Mouse (Mus musculus) megakaryocyte progenitor cell, adult 5-6 weeks (primary cell): ENCODE results near the gene Steap3. TPM values are rescaled to one million over a fixed set of nuclear protein-coding genes. Genes with fewer than 3 reads are reported as not detected.

Source experiments
- ATAC-seq: replicated peaks from 2 replicates; pipeline ENCODE4 v1.8.0; 2016; ENCODE audit warnings: mild to moderate bottlenecking, moderate TSS enrichment, inconsistent platforms; ENCODE audit not compliant: poor library complexity
- total RNA-seq, 2 experiments: library from RNA; stranded (forward) in 1 of 2; stranded (reverse) in 1 of 2; fragments of 157-497, 149-512 nt in 1 of 2; fragments of 200-1000 nt in 1 of 2; gene quantifications; 2 replicates each; pipeline versions ENCODE4 v1.2.3 to v1.2.4; 2015 to 2017

Steap3 gene
- total RNA-seq, 2 experiments from 2014 or later: 7.5 to 34.2 TPM

DNA sequence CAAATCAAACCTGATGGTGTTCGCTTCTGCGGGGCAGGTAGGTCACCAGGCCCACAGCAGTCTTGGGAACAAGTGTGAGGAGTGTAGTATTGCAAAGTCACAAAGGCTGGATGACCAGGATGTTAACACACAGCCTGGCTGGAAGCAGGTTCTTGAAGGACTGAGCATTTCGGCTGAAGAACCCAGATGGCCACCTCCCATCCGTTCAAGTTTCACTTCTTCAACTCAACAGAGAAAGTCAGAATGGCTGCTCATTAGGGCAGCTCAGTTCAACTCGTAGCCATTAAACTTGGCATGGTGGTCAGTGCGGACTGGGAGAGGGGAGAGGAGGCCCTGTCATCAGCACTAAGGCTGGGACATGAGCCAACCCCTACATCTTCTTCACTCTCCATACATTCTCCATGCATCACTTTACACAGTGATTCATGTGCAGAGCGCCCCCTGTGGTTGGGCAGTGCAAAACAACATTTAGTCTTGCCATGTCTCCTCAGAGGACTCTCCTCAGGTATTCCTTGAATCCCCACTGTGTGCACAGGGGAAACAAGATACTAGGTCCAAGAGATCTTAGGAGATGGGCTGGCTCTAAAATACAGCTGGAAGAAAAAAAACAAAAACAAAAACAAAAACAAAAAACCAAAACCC, 19.9 kb downstream of the Steap3 start:
- ATAC-seq: no peak

DNA sequence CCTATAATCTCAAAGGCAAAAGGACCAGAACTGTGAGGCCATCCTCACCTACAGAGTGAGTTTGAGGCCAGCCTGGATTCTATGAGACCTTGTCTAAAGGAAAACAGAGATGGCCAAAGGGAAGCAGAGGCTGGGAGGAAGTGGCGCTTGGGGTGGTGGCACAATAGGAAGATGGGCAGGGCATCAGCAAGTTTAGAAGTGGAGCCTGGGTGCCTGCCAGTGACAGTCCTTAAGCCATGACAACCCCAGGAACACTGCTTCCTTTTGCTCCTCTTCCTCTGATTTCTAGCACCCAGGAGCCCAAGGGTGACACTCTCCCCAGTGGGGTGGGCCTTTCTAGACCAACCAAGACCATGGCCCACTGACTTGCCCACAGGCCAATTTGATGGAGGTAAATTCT, 21.3 kb downstream of the Steap3 start:
- 0 out of 2 replicates have a peak, but pooled peaks have one; percentile 35 for ATAC-seq

DNA sequence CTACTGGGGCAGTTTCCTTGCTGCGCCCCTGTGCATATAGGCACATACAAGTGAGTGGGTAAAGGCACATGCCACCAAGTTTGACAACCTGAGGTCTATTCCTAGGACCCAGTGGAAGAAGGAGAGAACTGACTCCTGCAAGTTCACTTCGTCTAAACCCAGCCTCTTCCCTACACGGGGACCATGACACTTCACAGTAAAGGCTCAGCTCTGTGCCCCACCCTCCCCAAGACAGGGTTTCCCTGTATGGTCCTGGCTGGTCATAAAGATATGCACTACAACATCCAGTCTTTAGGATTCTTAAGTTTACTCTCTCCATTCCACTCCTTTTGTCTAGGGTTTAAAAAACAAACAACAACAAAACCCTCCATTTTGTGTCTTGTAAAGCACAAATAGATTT, 21.9 kb downstream of the Steap3 start:
- ATAC-seq: no peak

DNA sequence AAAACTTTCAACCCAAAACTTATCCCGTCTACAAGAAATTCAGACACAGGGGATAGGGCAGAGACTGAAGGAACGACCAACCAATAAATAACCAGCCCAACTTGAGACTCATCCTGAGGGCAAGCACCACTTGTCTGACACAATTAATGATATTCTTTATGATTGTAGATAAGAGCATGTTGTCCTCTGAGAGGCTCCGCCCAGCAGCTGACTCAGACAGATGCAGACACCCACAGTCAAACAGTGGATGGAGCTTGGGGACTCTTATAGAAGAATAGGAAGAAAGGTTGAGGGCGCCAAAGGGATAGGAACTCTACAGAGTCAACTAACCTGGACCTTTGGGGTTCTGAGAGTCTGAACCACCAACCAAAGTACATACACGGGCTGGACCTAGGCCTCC, 22.7 kb downstream of the Steap3 start:
- no peak for ATAC-seq

DNA sequence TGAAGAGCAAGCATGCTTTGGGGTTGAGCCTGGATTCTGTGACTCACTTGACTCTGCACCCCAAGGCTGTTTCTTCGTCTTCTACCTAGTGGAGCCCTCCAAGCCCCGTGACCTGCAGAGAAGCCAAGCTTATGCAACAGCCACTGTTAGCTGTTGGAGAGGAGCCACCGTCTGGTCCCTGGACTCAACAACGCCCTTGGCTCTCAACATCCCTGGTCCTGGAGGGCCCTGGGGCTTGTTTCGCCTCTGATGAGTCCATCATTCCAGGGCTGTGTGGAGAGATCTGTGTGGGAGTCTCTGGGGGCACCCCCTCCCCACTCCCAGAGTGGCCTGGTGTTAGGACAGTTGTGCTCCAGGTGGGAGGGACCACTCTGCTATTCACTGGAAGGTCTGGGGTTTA, 24.3 kb downstream of the Steap3 start:
- no peak for ATAC-seq

DNA sequence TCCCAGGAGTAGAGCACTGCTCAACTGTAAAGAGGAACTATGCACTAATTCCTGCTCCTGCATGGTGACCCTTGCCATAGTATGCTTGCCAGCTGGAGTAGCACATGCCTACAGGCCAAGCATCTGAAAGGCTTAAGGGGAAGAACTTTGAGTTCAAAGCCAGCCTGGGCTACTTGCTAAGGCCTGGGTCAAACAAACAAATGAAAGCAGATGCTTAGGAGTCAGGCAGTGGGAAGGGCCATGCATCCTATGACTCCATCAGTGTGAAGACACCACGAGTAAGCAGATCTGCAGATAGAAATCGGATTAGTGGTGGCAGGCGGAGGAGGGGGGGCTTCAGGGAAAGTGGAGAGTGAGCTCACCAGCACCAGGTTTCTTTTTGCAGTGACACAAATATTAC, 25.2 kb downstream of the Steap3 start:
- ATAC-seq: no peak

DNA sequence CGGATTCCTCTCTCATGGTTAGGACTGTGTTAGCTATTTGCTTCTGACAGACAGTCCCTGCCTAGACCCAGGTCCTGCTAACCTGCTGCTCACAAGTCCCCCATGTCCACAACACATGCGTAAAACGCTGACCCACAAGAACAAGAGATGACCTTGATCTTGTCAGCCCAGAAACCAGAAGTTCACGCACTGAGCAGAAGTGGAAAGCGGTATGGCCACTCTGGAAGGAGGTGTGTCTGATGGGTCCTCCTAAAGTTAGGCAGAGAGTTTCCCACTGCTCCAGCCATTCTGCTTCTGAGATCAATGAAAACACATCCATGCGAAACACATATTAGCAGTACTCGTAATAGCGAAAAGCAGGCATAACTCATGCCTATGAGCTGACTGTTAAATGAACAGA, 25.6 kb downstream of the Steap3 start:
- no peak for ATAC-seq

DNA sequence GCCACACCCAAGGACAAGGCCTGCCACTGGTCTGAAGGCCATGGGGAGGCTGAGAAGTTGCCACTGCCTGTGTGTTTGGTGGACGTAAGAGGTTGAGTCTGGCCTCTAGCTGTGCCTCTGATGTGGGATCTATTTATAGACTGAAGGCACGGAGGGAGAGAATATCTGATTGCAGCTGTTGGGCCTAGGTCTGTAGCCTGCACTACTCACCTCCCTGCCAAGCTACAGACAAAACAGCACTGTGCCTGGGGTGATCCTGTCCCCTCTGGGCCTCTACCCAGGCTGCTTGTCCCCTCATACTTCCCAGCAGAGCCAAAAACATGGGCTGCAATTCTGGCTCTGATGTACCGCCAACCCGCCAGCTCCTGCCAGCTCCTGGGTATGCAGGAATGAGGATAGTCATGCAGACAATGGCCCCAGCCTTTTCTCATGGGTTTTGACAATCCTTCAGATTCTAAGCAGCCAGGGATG, 26.8 kb downstream of the Steap3 start:
- peak; percentile 12; the same call in 1 of the 2 replicates for ATAC-seq

DNA sequence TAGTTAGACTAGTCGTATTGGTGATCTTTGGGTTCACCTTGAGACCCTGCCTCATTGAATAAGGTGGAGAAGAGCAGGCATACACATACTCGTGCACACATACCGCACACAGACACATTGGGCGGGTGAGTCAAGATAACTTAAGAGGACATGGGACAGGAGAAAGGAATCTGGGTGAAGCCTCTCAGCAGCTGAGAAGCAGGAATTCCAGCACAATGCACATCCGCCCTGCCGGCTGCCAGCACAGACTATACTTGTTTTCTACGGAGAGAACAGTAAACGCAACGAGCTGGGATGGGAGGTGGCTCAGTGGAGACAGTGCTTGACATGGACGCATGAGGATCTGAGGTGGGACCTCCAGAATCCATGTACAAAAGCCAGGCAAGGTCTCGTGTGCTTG, 27.9 kb downstream of the Steap3 start:
- no peak for ATAC-seq

DNA sequence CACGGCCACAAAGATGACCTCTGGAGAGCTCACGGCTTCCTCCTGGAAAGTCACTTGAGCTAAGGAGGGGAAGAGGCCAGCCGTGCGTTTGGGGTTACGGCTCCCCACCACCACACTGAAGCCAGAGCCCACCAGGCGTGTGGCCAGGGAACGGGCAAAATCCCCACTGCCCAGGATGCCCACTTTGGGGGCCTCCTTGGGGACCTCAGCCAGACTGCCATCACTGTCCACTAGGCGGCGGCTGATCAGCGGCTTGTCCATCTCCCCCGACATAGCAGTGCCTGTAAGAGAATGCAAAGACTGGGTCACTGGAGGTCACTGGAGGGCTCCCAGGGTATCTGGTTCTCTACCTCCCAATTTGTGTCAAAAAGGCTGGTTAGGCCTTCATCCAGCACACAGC, 28.5 kb downstream of the Steap3 start:
- no peak for ATAC-seq

DNA sequence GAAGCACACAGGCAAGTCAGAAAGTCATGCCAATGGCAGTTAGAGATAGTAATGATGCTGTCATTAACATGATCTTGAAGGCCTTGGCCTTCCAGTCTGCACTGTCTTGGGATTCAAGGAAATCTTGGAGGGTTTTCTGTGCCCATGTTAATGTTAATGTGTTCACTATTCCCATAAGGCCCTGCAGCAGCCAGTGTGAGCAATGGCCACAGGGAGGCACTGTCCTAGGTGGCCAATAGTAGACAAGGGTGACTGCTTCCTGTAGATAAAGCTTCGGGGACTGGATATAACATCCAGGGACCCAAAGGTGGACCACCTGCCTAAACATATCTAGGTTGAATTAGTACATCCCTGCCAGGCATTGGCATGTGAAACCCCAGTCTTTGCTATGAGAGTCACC, 35.4 kb downstream of the Steap3 start:
- 0 out of 2 replicates have a peak, but pooled peaks have one; percentile 36 for ATAC-seq

DNA sequence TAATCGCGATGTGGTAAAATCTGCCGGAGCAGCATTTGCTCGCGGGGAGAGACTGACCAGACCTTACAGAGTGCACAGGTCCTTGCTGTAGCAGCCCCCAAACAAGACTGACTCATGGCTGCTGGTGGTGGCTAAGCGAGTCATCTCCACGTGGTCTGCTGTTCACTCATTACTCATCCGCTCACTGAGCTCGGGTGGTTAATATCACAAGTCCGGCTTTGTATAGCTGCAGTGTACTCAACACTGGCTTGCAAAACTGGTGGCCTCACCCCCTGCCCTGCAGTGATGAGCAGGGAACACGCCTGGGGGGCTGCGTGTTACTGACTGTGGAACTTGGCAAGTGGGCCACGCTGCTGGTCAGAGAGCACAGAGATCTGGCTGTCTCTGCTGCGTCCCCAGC, 36.1 kb downstream of the Steap3 start:
- ATAC-seq: no peak

DNA sequence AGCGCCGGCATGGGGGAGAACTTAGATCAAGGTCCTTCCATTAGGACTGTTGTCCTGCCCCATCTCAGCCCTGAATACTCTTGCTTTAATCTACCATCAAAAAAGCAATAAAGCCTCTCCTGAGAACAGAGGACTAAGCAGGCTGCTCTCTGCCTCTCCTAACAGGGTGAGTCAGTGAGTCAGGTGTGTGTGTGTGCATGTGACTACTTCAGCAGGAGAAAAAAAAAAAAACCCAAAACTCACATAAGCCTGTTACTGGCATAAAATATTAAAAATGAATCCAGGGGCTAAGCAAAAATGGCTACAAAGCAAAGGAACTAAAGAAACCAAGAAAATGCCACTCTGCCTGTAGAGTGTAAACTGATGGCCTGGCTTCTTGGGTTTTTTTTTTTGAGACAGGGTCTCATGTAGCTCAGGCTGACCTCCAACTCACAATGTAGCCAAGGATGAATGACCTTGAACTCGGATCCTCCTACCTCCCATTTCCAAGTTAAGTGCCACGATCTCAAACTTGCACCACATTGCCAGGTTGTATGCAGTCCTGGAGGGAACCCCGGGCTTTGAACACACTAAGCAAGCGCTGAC, 36.8 kb downstream of the Steap3 start:
- ATAC-seq: no peak

DNA sequence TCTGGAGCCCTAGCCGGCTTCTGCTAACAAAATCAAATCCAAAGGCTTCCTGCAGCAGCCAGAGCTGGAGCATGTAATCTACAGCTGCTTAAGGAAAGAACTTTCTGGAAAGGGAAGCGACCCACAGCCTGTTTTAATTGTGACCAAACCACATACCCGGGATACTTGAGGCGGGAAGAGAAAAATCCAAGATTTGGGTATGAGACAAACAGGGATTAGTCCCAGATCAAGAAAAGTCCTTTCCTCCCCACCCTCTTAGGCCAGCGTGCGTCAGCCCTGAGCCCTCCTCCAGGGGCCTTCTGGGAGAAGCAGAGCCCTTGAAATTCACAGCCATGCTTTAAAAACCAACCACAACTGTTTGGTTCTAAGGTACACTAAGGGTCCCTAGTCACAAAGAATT, 40.3 kb downstream of the Steap3 start:
- no peak for ATAC-seq

DNA sequence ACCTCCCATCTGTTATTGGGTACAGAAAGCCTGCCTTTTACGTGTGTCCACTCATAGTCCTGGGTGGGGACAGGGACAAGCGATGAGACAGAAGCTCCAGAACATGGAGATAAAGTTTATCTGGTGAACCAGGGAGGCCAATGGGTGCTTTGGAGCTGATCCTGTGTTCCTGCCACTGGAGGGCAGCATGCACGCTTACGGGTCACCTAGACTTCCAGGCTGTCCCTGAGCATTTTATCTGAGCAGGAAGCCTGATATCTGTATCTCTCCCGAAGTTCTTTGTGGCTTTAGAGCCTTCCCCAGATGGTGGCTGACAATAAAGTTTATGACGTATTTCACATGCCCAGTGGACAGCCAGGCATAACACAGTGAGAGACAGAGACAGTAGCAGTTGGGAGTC, 41.2 kb downstream of the Steap3 start:
- ATAC-seq: peak; percentile 90

DNA sequence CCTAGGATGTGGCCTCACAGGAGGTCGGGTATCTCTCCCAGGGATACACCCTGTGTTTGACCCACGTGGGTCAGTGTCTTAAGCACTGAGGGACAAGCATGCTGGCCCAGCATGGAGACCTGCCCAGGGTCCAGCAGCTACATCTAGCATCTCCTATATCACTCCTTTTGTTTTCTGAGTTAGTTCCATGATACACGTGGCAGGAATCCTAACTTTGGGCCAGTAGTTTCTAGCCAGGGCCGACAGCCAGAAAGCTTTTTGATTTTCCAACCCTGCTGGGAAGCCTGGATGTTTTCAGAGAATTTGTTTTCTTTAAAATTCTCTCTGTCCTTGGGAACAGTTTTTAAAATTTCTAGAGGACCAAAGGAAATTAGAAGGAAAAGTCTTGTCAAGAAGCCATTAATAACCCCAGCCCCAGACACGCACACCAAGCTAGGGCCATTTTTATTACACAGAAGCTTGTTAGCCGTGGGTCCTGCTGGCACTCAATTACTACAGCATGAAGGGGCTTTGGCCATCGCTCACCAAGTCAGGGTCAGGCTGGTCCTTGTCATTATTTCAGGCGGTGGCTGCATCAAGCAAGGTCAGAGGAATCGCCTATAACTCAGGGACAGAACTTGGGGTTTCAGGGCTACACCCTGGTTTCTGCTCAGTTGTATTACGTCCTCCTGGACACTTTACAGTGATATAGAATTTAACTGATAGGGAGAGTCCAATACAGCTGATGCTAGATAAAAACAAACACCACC, 42.6 kb downstream of the Steap3 start:
- ATAC-seq: no peak

DNA sequence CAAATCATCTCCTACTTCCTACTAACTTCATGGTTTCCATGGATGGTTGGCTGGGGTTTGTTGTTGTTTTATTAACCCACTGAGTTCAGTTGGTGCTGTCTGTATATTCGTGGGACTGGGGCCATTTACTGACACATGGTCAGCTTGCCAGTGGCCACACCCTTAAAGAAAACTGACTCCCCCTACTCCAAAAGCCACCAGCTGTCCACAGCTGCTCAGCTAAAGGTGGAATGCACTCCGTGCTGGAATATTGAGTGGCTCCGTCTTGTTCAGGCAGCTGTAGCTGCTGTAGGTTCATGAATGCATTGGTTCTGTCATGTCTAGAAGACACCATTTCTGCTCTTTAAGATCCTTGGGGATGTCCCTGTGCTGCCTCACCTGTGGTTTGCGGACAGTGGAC, 48.9 kb downstream of the Steap3 start:
- ATAC-seq: no peak

DNA sequence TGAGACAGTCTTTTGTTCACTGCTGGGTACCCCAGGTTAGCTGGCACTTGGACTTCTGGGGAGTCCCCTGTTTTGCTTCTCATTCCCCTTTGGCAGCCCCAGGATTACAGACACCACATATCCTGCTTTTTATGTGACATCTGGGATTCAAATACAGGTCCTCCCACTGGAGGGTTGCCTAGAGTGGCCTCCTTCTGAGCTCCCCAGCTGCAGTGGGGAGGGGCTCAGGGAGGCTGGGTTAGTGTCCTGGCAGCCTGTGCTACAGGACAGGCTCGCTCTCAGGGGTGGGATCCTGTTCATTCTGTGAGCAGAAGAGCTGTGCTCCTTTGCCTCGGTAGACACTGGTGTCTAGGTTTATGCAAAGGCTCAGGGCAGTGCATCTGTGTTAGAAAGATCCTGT, 51.2 kb downstream of the Steap3 start:
- ATAC-seq: no peak

DNA sequence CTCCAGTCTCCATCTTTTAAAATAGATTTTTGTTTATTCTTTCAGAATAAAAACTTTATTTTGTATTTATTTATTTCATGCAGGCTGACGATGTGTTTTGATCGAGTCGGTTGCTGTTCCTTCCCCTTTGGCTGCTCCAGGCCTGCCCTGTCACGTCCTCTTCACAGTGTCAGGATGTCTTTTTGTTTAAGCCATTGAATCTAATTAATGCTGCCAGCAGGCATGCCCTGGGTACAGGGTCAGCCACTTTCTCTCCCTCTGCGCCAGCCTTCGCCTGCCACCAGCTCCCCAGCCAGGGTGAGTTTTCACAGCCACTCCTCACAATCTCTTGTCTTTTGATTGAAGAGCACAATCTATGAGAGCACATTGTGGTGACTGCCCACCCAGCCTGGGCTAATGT, 51.7 kb downstream of the Steap3 start:
- ATAC-seq: no peak

DNA sequence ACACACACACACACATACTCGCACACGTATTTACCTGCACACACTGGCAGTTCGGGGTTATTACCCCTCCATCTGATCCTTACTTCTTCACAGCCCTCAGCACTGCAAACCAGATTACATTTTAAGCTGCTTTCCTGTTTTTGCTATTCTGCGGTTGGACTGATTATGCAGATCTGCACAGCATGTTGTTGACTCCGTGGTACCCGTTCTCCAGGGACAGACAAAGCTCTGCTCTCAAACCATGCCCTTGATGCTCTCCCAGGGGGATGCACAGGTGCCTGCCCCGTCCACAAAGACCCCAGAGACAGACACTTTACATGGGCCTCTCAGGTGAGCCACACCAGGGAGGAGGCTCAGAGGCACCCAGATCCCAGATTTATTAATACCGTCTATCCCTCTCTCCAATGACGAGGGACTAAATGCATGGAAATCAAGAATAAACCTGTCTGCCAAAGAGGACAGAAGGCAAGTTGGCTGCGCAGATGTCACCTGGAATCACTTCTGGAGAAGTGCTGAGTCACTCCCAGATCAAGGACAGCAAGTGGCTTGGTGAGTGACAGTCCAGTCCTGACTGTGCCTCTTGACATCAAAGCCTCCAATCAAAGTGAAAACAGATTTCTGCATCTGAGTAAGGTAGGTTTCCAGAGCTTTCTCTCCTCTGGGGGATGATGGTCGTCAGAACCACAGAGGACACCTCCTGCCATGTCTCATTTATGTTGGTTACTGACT, 63.8 kb downstream of the Steap3 start:
- no peak for ATAC-seq

DNA sequence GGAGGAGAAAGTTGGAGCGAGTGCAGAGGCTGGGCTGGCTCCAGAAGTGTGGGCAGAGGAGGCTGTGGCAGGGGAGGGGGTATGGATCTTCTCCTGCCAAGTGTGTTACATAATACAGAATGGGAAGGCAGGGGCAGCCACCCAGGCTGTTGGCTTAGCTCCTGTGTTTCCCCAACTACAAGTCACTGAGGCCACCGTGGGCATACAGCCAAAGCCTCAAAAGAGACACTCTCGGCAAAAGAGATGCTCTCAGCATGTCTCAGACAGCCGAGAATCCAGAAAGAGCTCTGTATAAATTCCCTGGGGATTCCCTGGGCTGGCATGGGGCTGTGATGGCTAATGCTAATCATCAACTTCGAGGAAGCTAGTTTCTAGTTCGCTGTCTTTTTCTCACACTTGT, 64.9 kb downstream of the Steap3 start:
- ATAC-seq: no peak

DNA sequence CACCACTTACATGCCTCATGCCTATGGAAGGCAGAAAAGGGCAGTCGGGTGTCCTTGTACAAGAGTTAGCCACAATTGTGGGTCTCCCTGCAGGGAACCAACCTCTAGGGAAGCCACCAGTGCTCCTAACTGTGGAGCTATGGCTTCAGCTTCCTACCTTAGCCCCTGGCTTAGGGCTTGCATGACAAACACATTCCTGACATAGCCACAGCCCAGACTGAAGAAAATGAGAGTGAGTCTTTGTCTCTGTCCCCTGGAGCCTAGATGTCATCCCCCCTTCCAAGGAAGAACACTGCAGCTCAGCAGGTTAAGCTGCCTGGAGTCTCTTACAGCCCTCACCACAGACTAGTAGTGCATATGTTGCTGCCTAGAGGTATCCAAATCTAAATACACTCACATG, 67.7 kb downstream of the Steap3 start:
- ATAC-seq: no peak
